Mouse (Mus musculus) midbrain, postnatal 0 days (tissue): ENCODE data around the gene Emc9. TPM values are rescaled to one million over a fixed set of nuclear protein-coding genes. Genes with fewer than 3 reads are reported as not detected.

ENCODE experiments used
- ATAC-seq: fragments of 200-750 bp; cut with Nextera tagmentation; 2 replicates; pipeline ENCODE4 v1.8.0; 2017; ENCODE audit warnings: moderate number of reproducible peaks, mild to moderate bottlenecking, moderate TSS enrichment, moderate library complexity; ENCODE audit not compliant: low FRiP score
- DNase-seq: peaks from one replicate; pipeline ENCODE4 v3.0.0-alpha.2; 2015; ENCODE audit warnings: low spot score
- H3K27ac ChIP-seq: fragments of 300-500 bp; sonication (generic); 2 replicates; pipeline ENCODE4 v1.5.1; 2014; ENCODE audit warnings: low read depth, mild to moderate bottlenecking, low read length, mixed read lengths
- H3K27me3 ChIP-seq: fragments of 300-500 bp; sonication (generic); 2 replicates; pipeline ENCODE4 v1.6.1; 2014; ENCODE audit warnings: low read length, control low read depth, mixed read lengths; ENCODE audit not compliant: insufficient read depth
- H3K36me3 ChIP-seq: fragments of 300-500 bp; sonication (generic); 2 replicates; pipeline ENCODE4 v1.6.1; 2014; ENCODE audit warnings: low read length, control low read depth, mixed read lengths; ENCODE audit not compliant: insufficient read depth
- H3K4me1 ChIP-seq: fragments of 300-500 bp; sonication (generic); 2 replicates; pipeline ENCODE4 v1.6.1; 2014; ENCODE audit warnings: mild to moderate bottlenecking, control low read depth, antibody characterized with exemption, low read length, mixed read lengths; ENCODE audit not compliant: insufficient read depth
- H3K4me2 ChIP-seq: fragments of 300-500 bp; sonication (generic); 2 replicates; pipeline ENCODE4 v1.6.1; 2014; ENCODE audit warnings: low read depth, mild to moderate bottlenecking, low read length, mixed read lengths; ENCODE audit not compliant: poor library complexity, severe bottlenecking
- H3K4me3 ChIP-seq: fragments of 300-500 bp; sonication (generic); 2 replicates; pipeline ENCODE4 v1.5.1; 2014; ENCODE audit warnings: low read depth, mild to moderate bottlenecking, low read length, moderate library complexity
- H3K9ac ChIP-seq: fragments of 300-500 bp; sonication (generic); replicated peaks from 2 replicates; pipeline ENCODE4 v1.6.1; 2014; ENCODE audit warnings: mild to moderate bottlenecking, low read length, moderate library complexity, mixed read lengths; ENCODE audit not compliant: poor library complexity, severe bottlenecking
- H3K9me3 ChIP-seq: fragments of 300-500 bp; sonication (generic); 2 replicates; pipeline ENCODE4 v1.6.1; 2016; ENCODE audit warnings: low read length, control low read depth
- CTCF ChIP-seq: IDR thresholded peaks from 2 replicates; pipeline ENCODE4 v1.5.1; 2016; ENCODE audit warnings: antibody characterized with exemption, mild to moderate bottlenecking
- WGBS: fragments of 180-500 bp; shearing (Covaris S2); extraction: QIAGEN DNeasy Blood & Tissue Kit; methylation state at CpG from one replicate; pipeline ENCODE4 v1.1.7; 2014; 5-methylcytosine and 5-hydroxymethylcytosine counted together
- polyA plus RNA-seq: library from polyadenylated mRNA; unstranded; fragments of >200 nt; fragmentation: Nextera tagmentation; extraction: Ambion mirVana; gene quantifications from 2 replicates; pipeline ENCODE4 v1.2.1, GENCODE M21; 2015
- total RNA-seq: library from RNA; depleted of rRNA; stranded (reverse); fragments of >200 nt; gene quantifications from 2 replicates; pipeline ENCODE4 v1.2.3, GENCODE M21; 2014

The Emc9 gene
- total and polyA plus RNA-seq, 2 experiments from 2014 or later = 36.3 to 74.3 TPM

DNA sequence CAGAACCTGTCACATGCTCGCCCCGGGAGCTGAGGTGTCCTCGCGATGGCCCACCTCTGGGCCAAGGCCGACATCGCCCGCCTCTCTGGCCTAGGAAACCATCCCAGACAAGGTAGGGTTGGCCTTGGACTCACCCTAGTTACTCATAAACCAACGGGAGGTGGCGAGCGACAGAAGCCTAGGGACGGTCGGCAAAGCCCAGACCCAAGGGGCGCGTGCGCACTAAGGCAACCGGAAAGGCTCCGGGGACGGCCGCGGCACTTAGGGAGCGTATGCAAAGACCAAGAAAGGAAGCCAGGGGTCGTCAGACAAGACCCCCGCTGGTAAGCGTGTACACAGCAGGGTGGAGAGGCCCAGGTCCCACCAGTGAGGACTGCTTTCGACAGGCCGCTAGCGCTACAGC is 25.3 kb downstream of the Emc9 start, which contains the start of gene Dcaf11:
Dcaf11 (plus strand) TSS at position 208 of the 403 bp plus-strand sequence.
- peak within 1 kb of the TSS; percentile 76 for H3K4me2 ChIP-seq
- ATAC-seq (peak; percentile 85), DNase-seq (peak; percentile 97)
- peaks cover 17% of the 10 kb centered on the region for H3K36me3 ChIP-seq
- TF ChIP-seq CTCF = peak; percentile 61
- peaks cover 7% of the 10 kb centered on the region; the same call in 1 of the 2 replicates for H3K4me1 ChIP-seq
- no peaks in the 10 kb centered on the region for H3K27me3 ChIP-seq
- H3K9me3 ChIP-seq = no peaks in the 10 kb centered on the region
- H3K27ac ChIP-seq = peak within 1 kb of the TSS; percentile 97
- H3K9ac ChIP-seq = peak within 1 kb of the TSS; percentile 71
- under 1% methylated on average over 27 of the region's 27 CpGs for WGBS
- H3K4me3 ChIP-seq = peak within 1 kb of the TSS; percentile 49

GRCm38 (mm10) chr14:55558740-55559448 is 26.2 kb downstream of the Emc9 start:
- no peak for ATAC-seq
- H3K27ac ChIP-seq = peak overlapping the region; percentile 97; the same call in 1 of the 2 replicates
- no peaks in the 10 kb centered on the region for H3K27me3 ChIP-seq
- peaks cover 10% of the 10 kb centered on the region for H3K36me3 ChIP-seq
- no peaks in the 10 kb centered on the region for H3K9me3 ChIP-seq
- H3K4me2 ChIP-seq = peak overlapping the region; percentile 76
- 0 out of 2 replicates have a peak, but pooled peaks have one; percentile 3 for TF ChIP-seq CTCF
- no peak for DNase-seq
- 55% methylated on average over 6 of the region's 6 CpGs for WGBS
- peak overlapping the region; percentile 71; the same call in 1 of the 2 replicates for H3K9ac ChIP-seq
- peak overlapping the region; percentile 49 for H3K4me3 ChIP-seq
- peaks cover 7% of the 10 kb centered on the region; the same call in 1 of the 2 replicates for H3K4me1 ChIP-seq

GRCm38 (mm10) chr14:55557587-55557986 is 27.5 kb downstream of the Emc9 start:
- no peaks in the 10 kb centered on the region for H3K36me3 ChIP-seq
- H3K4me1 ChIP-seq = peaks cover 7% of the 10 kb centered on the region; the same call in 1 of the 2 replicates
- H3K27me3 ChIP-seq = no peaks in the 10 kb centered on the region
- 92% methylated on average over 3 of the region's 3 CpGs for WGBS
- H3K4me2 ChIP-seq = no peak overlapping the region
- H3K9ac ChIP-seq = no peak overlapping the region
- no peak for ATAC-seq
- no peaks in the 10 kb centered on the region for H3K9me3 ChIP-seq
- TF ChIP-seq CTCF = no peak
- H3K27ac ChIP-seq = no peak overlapping the region
- H3K4me3 ChIP-seq = no peak overlapping the region
- no peak for DNase-seq

DNA sequence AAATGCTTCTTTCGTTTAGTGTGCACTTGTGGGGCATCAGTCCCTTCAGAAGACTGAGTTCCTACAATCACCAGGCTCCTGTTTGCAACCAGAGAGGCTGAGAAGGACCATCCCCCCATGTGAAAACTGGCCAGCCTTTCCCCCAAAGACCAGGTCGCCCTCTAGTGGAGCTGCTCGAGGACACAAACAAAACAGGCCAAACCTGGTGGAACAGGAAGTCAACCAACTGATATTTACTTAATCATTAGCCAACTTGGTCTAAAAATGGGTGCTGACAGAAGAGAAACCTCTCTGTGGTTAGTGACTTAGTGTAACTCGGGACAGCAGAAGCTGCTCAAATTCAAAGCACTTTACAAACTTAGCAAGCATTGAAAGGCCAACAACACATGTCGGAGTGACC is 28.1 kb downstream of the Emc9 start:
- peak; percentile 86 for TF ChIP-seq CTCF
- Histone ChIP-seq H3K9ac (no peak overlapping the region), H3K4me1 (peaks cover 7% of the 10 kb centered on the region; the same call in 1 of the 2 replicates), H3K4me2 (no peak overlapping the region), H3K27ac (no peak overlapping the region), H3K9me3 (no peaks in the 10 kb centered on the region), H3K27me3 (no peaks in the 10 kb centered on the region), H3K36me3 (no peaks in the 10 kb centered on the region), H3K4me3 (no peak overlapping the region)
- 29% methylated on average over 5 of the region's 5 CpGs for WGBS
- ATAC-seq (no peak), DNase-seq (peak; percentile 74)

GRCm38 (mm10) chr14:55555788-55556187 is 29.3 kb downstream of the Emc9 start:
- no peak for TF ChIP-seq CTCF
- Histone ChIP-seq H3K36me3 (peaks cover 9% of the 10 kb centered on the region; the same call in 1 of the 2 replicates), H3K27me3 (no peaks in the 10 kb centered on the region), H3K4me2 (no peak overlapping the region), H3K4me1 (no peaks in the 10 kb centered on the region), H3K9me3 (no peaks in the 10 kb centered on the region), H3K27ac (no peak overlapping the region), H3K9ac (no peak overlapping the region), H3K4me3 (no peak overlapping the region)
- WGBS = 79% methylated on average over 3 of the region's 3 CpGs
- no peak for DNase-seq
- ATAC-seq = no peak

GRCm38 (mm10) chr14:55554635-55555034 is 30.5 kb downstream of the Emc9 start:
- Histone ChIP-seq H3K9ac (no peak overlapping the region), H3K36me3 (peaks cover 9% of the 10 kb centered on the region), H3K27me3 (no peaks in the 10 kb centered on the region), H3K27ac (no peak overlapping the region), H3K4me2 (no peak overlapping the region), H3K4me3 (no peak overlapping the region), H3K9me3 (no peaks in the 10 kb centered on the region), H3K4me1 (no peaks in the 10 kb centered on the region)
- ATAC-seq (no peak), DNase-seq (no peak)
- no peak for TF ChIP-seq CTCF
